Mouse (Mus musculus) heart, postnatal 0 days (tissue): ENCODE data around the gene H13.

Experiments
- CTCF ChIP-seq: IDR thresholded peaks from 2 replicates; pipeline ENCODE4 v1.5.1; 2016; ENCODE audit warnings: antibody characterized with exemption, control low read depth, low read depth
- EP300 ChIP-seq: IDR thresholded peaks from 2 replicates; pipeline ENCODE4 v1.6.1; 2016; ENCODE audit warnings: antibody characterized with exemption, low read depth

- peak; percentile 97 for TF ChIP-seq CTCF
- TF ChIP-seq EP300: peak; percentile 68; the same call in 1 of the 2 replicates
These were observed 27.4 kb downstream of the H13 start for GRCm38 (mm10) chr2:152696476-152697164.
